Mouse (Mus musculus) kidney, adult 2 months (tissue): ENCODE results near the gene E4f1.

Experiments
- CTCF ChIP-seq: fragments of 200-500 bp; conservative IDR thresholded peaks from 2 replicates; pipeline ENCODE4 v1.5.1; 2011; ENCODE audit warnings: low read depth, mild to moderate bottlenecking, control low read depth, low read length, moderate library complexity, mixed read lengths; ENCODE audit not compliant: insufficient read depth, insufficient read length
- POLR2A ChIP-seq: fragments of 200-500 bp; IDR thresholded peaks from one replicate; pipeline ENCODE4 v1.6.1; 2011; ENCODE audit warnings: low read depth, low read length, control low read depth

GRCm38 (mm10) chr17:24496026-24496425 lies 25.9 kb upstream of the E4f1 start:
- TF ChIP-seq CTCF (no peak), POLR2A (no peak)
